Mouse (Mus musculus) liver, embryonic 11.5 days (tissue): ENCODE measurements around the gene Pacsin3. TPM values are rescaled to one million over a fixed set of nuclear protein-coding genes. Genes with fewer than 3 reads are reported as not detected.

Experiments used
- ATAC-seq: fragments of 200-750 bp; cut with Nextera tagmentation; replicated peaks from 2 replicates; pipeline ENCODE4 v1.8.0; 2017; ENCODE audit warnings: moderate number of reproducible peaks, mild to moderate bottlenecking, moderate TSS enrichment, moderate library complexity; ENCODE audit not compliant: low FRiP score
- DNase-seq: peaks from one replicate; pipeline ENCODE4 v3.0.0-alpha.2; 2017; ENCODE audit warnings: low spot score
- H3K27ac ChIP-seq: fragments of 300-500 bp; sonication (generic); 2 replicates; pipeline ENCODE4 v1.5.1; 2014; ENCODE audit warnings: mild to moderate bottlenecking, low read depth, low read length, control low read depth
- H3K27me3 ChIP-seq: fragments of 300-500 bp; sonication (generic); replicated peaks from 2 replicates; pipeline ENCODE4 v1.6.1; 2014; ENCODE audit warnings: low read length, mixed read lengths; ENCODE audit not compliant: control insufficient read depth, insufficient read depth
- H3K36me3 ChIP-seq: fragments of 300-500 bp; sonication (generic); 2 replicates; pipeline ENCODE4 v1.6.1; 2014; ENCODE audit warnings: mild to moderate bottlenecking, low read length, moderate library complexity, mixed read lengths; ENCODE audit not compliant: control insufficient read depth, insufficient read depth
- H3K4me1 ChIP-seq: fragments of 300-500 bp; sonication (generic); replicated peaks from 2 replicates; pipeline ENCODE4 v1.6.1; 2014; ENCODE audit warnings: low read length, mixed read lengths; ENCODE audit not compliant: control insufficient read depth, insufficient read depth
- H3K4me2 ChIP-seq: fragments of 300-500 bp; sonication (generic); 2 replicates; pipeline ENCODE4 v1.6.1; 2014; ENCODE audit warnings: mild to moderate bottlenecking, control low read depth, moderate library complexity
- H3K4me3 ChIP-seq: fragments of 300-500 bp; sonication (generic); 2 replicates; pipeline ENCODE4 v1.5.1; 2014; ENCODE audit warnings: low read depth, low read length, control low read depth
- H3K9ac ChIP-seq: fragments of 300-500 bp; sonication (generic); 2 replicates; pipeline ENCODE4 v1.6.1; 2014; ENCODE audit warnings: low read depth, low read length, control low read depth
- H3K9me3 ChIP-seq: fragments of 300-500 bp; sonication (generic); 2 replicates; pipeline ENCODE4 v1.6.1; 2016; ENCODE audit warnings: low read length, inconsistent platforms, mixed read lengths; ENCODE audit not compliant: control insufficient read depth
- WGBS: fragments of 180-500 bp; shearing (Covaris S2); extraction: QIAGEN DNeasy Blood & Tissue Kit; methylation state at CpG from one replicate; pipeline ENCODE4 v1.1.7; 2014; 5-methylcytosine and 5-hydroxymethylcytosine counted together
- polyA plus RNA-seq: library from polyadenylated mRNA; unstranded; fragments of >200 nt; fragmentation: Nextera tagmentation; extraction: Ambion mirVana; gene quantifications from 2 replicates; pipeline ENCODE4 v1.2.1, GENCODE M21; 2014

The Pacsin3 gene
- 15.6 and 16.1 TPM in 2 replicates for polyA plus RNA-seq

DNA sequence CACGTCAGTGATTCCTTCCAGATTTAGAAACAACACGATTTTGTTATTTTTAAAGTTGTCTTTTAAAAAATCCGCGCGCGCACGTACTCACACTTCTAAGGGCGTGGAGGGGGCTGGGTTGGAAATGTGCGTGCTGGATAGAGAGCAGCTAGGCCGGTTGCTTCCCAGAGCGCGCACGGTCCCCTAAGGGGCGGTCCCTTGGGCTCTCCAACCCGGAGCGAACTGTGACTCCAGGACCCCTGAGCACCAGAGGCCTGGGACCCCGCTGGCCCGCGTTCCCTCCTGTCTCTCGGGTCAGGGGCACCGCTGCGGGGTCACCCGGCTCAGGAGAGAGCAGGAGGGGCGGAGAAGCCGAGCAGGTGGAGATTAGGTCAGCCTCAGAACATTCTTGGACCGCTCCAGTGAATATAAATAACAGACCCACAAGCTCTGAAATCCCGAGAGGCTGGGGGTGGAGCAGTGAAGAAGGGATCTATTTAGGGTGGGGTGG, at the start of gene Pacsin3:
Gene Pacsin3, plus strand, starts transcription at position 294 of the 490 bp plus-strand sequence.
- DNase-seq, result no peak
- peak within 1 kb of the TSS; percentile 61 for H3K4me3 ChIP-seq
- H3K4me1 ChIP-seq, result 0 out of 2 replicates have a peak, but pooled peaks cover 8% of the 10 kb centered on the region
- ATAC-seq, result no peak
- 2% methylated on average over 27 of the region's 27 CpGs for WGBS
- H3K36me3 ChIP-seq, result no peaks in the 10 kb centered on the region
- H3K9me3 ChIP-seq, result no peaks in the 10 kb centered on the region
- H3K27ac ChIP-seq, result no peak within 1 kb of the TSS; the same call in 1 of the 2 replicates
- peaks cover 57% of the 10 kb centered on the region for H3K27me3 ChIP-seq
- peak within 1 kb of the TSS; percentile 81 for H3K4me2 ChIP-seq
- H3K9ac ChIP-seq, result peak within 1 kb of the TSS; percentile 46

- Histone ChIP-seq H3K36me3 (peaks cover 23% of the 10 kb centered on the region), H3K4me1 (0 out of 2 replicates have a peak, but pooled peaks cover 3% of the 10 kb centered on the region), H3K9me3 (no peaks in the 10 kb centered on the region), H3K4me2 (no peak overlapping the region), H3K27ac (no peak overlapping the region), H3K4me3 (no peak overlapping the region), H3K9ac (no peak overlapping the region), H3K27me3 (no peaks in the 10 kb centered on the region)
- WGBS, result 74% methylated on average over 9 of the region's 9 CpGs
- ATAC-seq (no peak), DNase-seq (no peak)
Observed at GRCm38 (mm10) chr2:91206254-91206775, 49.4 kb upstream of the Pacsin3 start.

- Histone ChIP-seq H3K4me2 (no peak overlapping the region), H3K27me3 (no peaks in the 10 kb centered on the region), H3K4me1 (no peaks in the 10 kb centered on the region; the same call in 1 of the 2 replicates), H3K9me3 (no peaks in the 10 kb centered on the region), H3K27ac (no peak overlapping the region), H3K36me3 (peaks cover 17% of the 10 kb centered on the region), H3K4me3 (no peak overlapping the region), H3K9ac (no peak overlapping the region)
- ATAC-seq (no peak), DNase-seq (no peak)
Observed at GRCm38 (mm10) chr2:91213311-91213710, 42.4 kb upstream of the Pacsin3 start.

- Histone ChIP-seq H3K9me3 (no peaks in the 10 kb centered on the region), H3K36me3 (peaks cover 3% of the 10 kb centered on the region), H3K27ac (no peak overlapping the region), H3K4me2 (no peak overlapping the region), H3K4me3 (no peak overlapping the region), H3K4me1 (no peaks in the 10 kb centered on the region; the same call in 1 of the 2 replicates), H3K9ac (no peak overlapping the region), H3K27me3 (no peaks in the 10 kb centered on the region)
- 76% methylated on average over 4 of the region's 4 CpGs for WGBS
- ATAC-seq, result no peak
- no peak for DNase-seq
Observed at GRCm38 (mm10) chr2:91217032-91217431, 38.7 kb upstream of the Pacsin3 start.

DNA sequence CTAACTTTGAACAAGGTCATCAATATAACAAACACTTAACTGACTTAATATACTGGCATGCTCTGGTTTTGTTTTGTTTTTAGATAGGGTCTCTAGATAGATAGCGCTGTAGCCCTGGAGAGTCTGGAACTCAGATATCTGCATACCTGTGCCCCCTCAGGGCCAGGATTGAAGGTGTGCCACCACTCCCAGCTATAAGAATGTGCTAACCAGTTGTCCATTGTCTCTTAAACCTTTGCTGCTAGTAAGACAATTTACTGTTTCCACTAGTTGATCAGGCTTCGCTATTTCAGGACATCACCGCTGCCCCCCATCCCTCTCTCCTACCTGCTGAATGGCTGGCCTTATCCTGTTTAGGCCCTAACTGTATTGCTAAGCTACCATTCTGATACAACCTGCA, 35.3 kb upstream of the Pacsin3 start:
- no peak for DNase-seq
- H3K27me3 ChIP-seq, result no peaks in the 10 kb centered on the region
- no peaks in the 10 kb centered on the region for H3K9me3 ChIP-seq
- H3K27ac ChIP-seq, result no peak overlapping the region
- no peaks in the 10 kb centered on the region; the same call in 1 of the 2 replicates for H3K4me1 ChIP-seq
- H3K4me3 ChIP-seq, result no peak overlapping the region
- no peak overlapping the region for H3K4me2 ChIP-seq
- no peaks in the 10 kb centered on the region for H3K36me3 ChIP-seq
- no peak overlapping the region for H3K9ac ChIP-seq
- WGBS, result 93% methylated on average over 3 of the region's 3 CpGs
- no peak for ATAC-seq

- DNase-seq, result no peak
- no peak for ATAC-seq
- 81% methylated on average over 2 of the region's 2 CpGs for WGBS
Observed at GRCm38 (mm10) chr2:91223614-91224013, 32.1 kb upstream of the Pacsin3 start.

GRCm38 (mm10) chr2:91229735-91230134, 26.0 kb upstream of the Pacsin3 start:
- H3K27me3 ChIP-seq, result no peaks in the 10 kb centered on the region
- no peaks in the 10 kb centered on the region for H3K9me3 ChIP-seq
- H3K4me3 ChIP-seq, result no peak overlapping the region
- no peak overlapping the region for H3K4me2 ChIP-seq
- no peak for DNase-seq
- no peaks in the 10 kb centered on the region for H3K36me3 ChIP-seq
- no peak for ATAC-seq
- H3K4me1 ChIP-seq, result no peaks in the 10 kb centered on the region
- H3K9ac ChIP-seq, result no peak overlapping the region
- 79% methylated on average over 2 of the region's 2 CpGs for WGBS
- no peak overlapping the region for H3K27ac ChIP-seq

More at GRCm38 (mm10) chr2:91223614-91224013, 32.1 kb upstream of the Pacsin3 start:
- Histone ChIP-seq H3K36me3 (no peaks in the 10 kb centered on the region), H3K9ac (no peak overlapping the region), H3K4me1 (no peaks in the 10 kb centered on the region), H3K9me3 (no peaks in the 10 kb centered on the region), H3K4me3 (no peak overlapping the region), H3K27me3 (no peaks in the 10 kb centered on the region), H3K27ac (no peak overlapping the region), H3K4me2 (no peak overlapping the region)

- Histone ChIP-seq H3K4me2 (peak within 1 kb of the TSS; percentile 97), H3K27me3 (no peaks in the 10 kb centered on the region), H3K4me1 (peaks cover 4% of the 10 kb centered on the region), H3K9ac (peak within 1 kb of the TSS; percentile 85), H3K36me3 (no peaks in the 10 kb centered on the region), H3K27ac (peak within 1 kb of the TSS; percentile 97), H3K9me3 (no peaks in the 10 kb centered on the region), H3K4me3 (peak within 1 kb of the TSS; percentile 78)
- peak; percentile 97 for DNase-seq
- 2% methylated on average over 48 of the region's 48 CpGs for WGBS
- peak; percentile 99 for ATAC-seq
Observed at GRCm38 (mm10) chr2:91236601-91237510, 18.9 kb upstream of the Pacsin3 start, which contains the start of gene Ddb2. Ddb2 (minus strand) TSS chr2:91236982.
